Mouse (Mus musculus): Measurements from ENCODE around the gene Isg20.

Gene Isg20

DNA sequence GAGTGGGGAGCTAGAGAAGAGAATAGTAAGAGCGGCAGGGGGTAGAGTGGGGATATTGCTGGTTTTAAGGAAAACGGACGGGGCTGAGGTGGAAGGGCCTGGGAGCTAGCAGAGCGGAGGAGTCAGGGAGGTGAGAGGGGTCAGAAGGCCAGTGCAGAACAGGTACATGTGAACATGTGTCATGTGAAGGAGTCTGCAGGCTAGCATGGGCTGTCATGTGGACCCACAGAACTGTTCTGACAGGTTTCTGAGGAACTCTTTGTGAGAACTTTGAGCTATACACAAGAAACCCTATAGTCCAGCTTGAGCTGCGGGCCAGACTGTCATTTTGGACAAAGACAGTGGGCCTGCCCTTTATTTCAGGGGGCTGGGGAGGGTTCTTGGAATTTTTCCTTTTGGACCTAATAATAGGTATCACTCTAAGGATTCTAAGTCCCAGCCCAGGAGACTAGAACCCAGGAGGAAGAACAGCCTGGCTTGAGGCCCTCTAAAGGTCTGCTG is at the start of gene Isg20:
Gene Isg20 (plus strand): TSS at position 451 of the 501 bp plus-strand sequence.
- no peak for DNase-seq (ENCODE audit: low spot score)

DNA sequence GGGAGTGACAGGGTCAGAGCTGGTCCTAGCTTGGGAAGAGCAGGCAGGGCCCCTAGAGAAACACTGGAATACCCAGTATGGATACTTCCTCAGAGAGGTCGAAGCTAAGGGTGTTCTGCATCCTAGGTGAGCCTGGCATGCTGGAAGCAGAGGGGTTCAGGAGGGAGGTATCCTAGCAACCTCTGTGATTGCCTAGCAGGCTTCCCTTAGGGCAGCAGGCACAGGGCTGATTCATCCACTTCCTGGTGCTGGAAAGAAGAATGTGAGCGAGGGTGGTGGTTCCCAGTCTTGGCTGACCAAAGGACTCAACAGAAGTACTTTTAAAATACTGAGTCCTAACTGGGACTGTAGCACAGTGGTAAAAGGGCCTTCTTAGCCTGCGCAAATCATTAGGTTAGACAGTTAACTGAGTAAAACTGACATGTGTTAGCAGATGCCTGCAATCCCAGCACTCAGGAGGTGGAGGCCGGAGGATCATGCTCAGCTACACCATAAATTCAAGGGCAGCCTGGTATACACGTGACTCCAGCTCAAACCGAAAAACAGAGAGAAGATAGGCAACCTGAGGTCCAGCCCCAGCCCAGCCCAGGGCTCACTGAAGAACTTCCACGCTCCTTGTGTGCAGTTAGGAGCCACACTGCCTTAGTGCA is 49.3 kb upstream of the Isg20 start:
- no peak for DNase-seq (ENCODE audit: low spot score)

DNA sequence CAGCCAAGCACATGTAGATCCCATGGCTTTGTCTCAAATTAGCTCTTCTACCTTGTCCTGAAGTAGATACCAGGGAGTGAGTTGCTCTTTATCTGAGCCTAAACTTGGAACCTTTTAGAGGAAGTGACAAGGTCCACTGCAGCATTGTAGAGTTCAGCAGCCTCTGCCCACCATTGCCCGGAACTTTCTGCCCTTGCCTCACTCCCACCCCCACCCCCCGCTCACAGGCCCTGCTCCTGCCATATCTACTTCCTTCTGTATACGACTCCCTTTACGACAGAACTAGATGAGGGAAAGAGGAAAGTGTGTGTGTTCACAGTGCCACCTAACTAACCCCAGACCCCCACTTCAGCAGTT is 48.8 kb upstream of the Isg20 start:
- no peak for DNase-seq (ENCODE audit: low spot score)

DNA sequence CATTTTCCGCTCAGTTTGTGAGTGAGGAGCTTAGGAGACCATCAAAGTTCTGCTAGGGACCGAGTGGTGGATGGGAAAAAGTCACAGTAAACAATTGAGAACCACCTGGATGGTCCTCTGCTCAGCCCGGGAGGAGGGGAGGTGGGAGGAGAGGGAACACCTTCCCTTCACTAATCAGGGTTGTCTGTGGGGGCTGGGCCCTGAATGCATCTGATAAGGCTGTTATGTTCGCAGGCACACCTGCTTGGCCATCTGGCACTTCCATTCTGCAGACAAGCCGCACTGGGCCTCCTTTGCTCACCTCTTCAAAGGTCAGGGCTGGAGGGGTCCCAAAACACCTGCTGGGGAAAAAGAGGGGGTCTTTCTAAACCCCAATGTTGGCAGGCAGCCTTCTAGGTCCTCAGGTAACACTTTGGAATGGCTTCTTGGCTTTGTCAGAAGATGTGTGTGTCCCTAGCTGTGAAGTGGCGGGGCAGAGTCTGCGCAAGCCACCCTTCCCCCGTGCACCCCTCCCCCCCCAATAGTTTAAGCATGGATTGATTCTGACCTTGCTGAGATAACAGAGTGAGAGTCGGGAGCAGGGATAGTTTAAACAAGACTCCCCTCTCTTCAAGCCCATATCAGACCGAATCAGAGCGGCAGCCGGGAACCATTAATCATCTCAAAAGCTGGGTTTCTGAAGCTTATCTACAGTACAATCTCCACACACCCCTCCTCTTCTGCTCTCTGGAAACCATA is 47.8 kb upstream of the Isg20 start:
- no peak for DNase-seq (ENCODE audit: low spot score)

DNA sequence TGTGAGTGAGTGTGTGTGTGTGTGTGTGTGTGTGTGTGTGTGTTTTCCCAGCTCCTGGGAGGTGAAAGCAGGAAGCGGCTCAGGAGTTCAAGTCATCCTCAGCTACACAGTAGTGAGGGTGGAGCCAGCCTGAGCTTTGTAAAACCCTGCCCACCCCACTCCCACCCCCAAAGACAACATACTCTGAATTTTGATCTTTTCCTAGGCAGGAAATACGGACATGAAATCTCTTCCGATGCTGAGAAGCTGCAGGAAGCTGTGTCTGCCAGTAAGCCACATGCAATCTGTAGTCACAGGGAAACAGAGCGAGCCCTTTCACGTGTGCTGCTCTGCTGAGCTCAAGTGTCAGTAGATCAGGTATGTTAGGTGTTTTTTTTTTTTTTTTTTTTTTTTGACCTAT is 44.5 kb upstream of the Isg20 start:
- DNase-seq (ENCODE audit: low spot score) = no peak

DNA sequence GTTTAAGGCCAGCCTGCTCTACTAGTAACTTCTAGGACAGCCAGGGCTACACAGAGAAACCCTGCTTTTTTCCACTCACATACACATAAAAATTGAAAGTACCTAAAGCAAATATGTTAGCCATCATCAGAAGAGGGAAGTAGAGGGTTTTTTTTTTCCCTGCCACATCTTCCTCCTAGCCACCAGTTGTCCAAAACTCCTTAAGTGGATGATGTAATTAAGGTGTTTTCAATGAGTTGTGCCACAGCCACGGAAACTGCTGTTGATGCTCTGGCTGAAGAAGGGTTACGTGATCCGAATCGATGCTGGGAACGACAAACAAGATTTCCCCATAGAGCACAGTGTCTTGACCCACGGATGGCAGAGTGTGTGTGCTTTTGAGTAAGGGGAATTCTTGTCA is 40.9 kb upstream of the Isg20 start:
- DNase-seq (ENCODE audit: low spot score) = no peak

DNA sequence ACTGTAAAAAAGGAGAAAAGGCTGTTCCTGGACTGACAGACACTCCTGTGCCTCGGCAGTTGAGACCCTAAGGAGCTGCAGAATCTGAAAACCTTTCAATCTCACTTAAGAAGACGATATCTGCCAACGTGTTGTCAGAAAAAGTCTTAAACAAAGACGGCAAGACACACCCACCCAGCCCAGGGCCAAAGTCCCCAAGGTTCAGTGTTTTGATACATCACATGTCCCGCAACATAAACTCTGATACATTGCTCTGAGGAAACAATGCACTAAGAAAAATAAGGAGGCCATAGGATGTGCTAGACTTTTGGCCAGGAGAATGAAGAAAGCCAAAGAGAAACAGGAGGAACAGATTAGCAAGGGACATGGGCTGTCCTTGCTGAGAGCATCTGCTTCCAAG is 40.4 kb upstream of the Isg20 start:
- no peak for DNase-seq (ENCODE audit: low spot score)

DNA sequence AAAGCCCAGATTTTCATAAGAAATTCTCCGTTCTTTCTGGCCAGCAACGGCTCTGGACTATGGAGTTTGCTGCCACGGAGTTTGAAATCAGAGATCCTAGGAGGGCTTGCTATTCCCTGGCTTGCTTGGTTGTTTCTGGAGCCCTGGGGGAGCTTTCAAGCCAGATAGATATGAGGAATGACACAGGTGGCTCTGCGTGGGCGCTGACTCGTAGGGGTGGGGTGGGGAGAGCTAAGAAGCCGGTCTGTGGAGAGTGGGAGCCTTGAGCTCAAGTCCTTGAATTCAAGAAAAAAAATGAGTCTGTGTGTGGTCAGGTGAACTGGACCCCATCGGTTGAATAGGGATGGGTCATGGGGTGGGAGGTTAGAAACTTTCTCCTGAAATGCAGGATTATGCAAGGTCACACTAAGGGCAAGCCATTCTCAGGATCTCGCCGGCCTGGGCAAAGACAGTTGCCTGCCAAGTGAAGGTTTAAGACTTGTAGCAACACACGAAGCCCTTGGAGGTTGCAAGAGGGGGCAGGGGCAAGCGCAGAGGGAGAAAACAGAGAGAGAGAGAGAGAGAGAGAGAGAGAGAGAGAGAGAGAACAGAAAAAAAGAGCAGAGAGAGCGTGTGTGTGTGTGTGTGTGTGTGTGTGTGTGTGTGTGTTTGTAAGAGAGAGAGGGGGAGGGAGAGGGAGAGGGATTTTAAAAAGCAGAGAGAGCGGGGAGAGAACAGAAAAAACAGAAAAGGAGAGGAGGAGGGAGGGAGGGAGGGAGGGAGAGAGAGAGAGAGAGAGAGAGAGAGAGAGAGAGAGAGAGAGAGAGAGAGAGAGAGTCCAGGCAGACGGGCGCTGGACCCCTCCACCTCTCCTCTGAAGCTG is 31.4 kb upstream of the Isg20 start:
- DNase-seq (ENCODE audit: low spot score) = peak; percentile 44

DNA sequence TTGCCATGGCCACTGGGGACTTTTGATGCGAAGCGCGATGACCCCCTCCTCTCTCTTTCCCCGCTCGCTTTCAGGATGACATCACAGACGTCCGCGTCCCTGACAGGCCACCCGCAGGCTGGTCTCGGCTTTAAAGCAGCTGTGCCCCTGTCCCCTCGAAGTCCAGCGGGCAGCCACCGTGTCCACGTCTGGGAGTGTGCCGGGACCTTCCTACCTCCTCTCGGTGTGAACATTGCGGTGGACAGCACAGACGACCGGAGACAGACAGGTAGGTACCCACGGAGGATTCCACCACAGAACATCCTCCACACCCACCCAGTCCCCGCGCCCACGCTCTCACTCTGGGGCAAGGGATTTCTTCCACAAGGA is 30.8 kb upstream of the Isg20 start:
- DNase-seq (ENCODE audit: low spot score) = peak; percentile 89

DNA sequence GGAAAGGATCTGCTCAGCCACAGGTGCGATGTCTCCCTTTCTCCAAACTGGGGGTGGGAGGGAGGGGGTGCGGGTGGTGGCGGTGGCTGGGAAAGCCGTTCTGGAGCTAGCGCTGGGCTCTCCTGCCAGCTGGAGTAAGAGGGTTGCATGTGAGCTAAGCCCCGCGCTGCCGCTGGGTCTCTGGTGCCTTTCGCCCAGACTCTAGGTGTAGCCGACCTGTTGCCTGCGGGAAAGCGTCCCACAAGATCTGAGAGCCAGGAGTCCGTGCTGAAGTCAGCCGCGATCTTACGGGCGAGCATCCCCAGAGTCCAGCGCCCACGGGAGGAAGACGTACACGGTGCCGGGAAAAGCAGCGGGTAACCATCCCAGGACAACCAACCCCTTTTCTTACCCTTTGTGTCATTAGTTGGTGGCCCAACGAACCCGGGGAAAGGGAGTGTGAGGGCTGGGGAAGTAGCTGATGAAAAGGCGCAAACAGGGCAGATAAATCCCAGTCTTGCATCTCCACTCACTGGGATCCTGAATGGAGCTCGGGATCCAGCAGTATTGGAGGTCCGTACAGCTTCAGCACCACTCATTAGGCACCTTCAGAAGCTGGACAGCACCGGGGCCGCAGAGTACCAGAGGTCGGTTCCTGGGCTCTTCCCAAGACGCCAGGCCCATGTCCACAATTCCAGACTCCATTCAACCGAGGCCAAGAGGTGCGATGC is 30.1 kb upstream of the Isg20 start:
- peak; percentile 49 for DNase-seq (ENCODE audit: low spot score)

DNA sequence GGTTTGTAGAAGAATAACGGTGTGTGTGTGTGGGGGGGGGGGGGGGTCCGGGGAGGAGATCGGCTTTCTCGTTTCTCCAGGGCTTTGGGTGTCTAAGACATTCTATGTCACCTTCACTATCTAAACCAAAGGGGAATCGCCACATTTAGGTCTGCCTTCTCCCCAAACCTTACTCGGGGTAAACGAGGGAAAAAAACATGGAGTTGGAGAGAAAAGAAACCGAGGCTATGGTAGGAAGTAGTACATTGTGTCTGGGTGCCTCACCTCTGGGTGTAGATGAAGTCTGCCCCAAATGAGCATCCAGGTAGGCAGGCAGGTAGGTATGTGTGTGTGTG is 29.5 kb upstream of the Isg20 start:
- DNase-seq (ENCODE audit: low spot score) = no peak

DNA sequence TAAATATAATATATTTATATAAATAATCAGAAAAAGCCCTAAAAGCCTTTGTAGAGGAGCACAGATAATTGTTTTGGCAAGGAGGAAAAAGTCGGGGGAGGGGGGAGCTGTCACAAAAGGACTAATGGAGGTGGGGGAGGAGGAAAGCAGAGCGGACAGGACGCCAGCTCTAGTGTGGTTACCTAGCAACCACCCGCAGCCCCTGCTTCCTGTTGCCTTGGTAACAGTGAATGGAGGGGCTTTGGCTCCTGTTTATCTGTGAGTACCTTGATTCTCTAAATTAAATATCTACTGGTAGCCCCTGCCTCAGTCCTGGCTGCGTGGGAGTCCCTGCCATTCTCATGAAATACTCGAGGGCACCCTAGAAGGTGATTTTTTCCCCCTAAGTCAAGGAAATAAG is 29.1 kb upstream of the Isg20 start:
- peak; percentile 86 for DNase-seq (ENCODE audit: low spot score)

DNA sequence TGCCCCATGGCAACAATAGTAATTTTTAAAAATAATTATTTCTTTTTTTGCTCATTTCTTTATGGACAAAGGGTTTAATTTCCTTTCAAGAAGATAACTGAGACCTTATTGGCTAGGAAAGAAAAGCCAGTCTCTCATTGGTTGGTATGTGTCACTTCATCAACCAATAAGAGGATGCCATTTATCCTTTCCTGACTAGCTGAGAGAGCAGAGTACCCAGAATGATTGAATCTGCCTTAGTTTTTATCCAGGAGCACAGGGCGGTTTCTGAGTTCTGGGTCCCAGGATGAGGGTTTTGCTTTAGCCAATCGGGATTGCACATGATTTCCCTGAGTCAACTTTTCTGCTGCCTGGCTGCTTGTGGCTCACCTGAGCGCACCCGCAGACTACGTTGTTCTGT is 27.8 kb upstream of the Isg20 start:
- peak; percentile 23 for DNase-seq (ENCODE audit: low spot score)

DNA sequence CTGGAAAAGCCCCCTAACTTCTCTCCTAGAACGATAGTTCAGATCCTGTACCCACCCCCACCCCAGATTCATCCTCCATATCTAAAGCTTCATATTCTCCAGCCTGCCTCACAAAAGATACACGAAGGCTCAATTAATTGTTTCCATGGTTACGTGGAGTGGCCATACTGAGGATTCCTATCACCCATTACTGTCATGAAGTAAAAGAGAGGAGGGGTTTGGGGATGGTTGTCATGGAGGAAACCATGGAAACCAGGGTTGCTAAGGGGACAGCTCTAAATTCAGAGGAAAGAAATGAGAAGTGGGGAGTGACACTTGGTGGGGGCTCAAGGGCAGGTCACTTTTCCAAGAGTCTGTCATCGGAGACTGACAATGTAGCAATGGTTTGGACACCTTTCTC is 26.7 kb upstream of the Isg20 start:
- peak; percentile 41 for DNase-seq (ENCODE audit: low spot score)

DNA sequence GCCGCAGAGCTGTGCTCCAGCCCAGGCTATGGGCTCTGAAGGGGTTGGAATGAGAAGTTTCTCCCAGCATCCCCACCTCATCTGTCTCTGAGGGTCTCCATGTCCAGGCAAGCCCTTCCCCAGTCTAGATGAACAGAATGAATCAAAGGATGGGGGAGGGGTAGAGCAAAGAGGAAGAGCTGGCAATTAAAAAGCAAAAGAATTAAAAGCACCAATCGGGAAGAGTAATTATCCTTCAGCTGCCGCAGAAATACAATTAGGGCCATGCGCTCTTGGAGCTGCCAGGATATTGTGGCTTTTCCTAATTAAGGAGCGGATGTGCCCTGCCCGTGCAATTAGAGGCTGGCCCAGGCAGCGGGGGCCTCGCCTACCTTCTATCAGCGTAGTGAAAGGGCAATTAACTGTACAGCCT is 25.8 kb upstream of the Isg20 start:
- DNase-seq (ENCODE audit: low spot score) = peak; percentile 86

DNA sequence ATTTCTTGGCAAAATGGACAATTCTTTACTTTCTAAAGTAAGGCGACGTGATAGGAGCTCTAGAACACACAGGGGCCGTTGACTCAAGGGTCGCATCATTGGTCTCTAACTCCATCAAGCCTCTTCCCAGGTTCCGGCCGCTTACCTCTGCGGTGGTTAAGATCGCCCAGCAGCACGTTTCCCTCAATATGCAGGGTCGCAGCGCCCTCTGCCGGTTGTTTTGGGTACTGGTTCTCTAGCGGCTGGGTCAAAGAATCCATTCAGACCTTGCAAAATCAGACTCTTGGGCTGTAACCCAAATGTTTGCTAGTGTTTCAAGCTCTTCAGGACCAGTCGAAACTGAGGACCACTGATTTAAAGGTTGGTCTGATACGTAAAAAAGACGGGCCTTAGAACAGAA is 22.6 kb upstream of the Isg20 start:
- peak; percentile 95 for DNase-seq (ENCODE audit: low spot score)

DNA sequence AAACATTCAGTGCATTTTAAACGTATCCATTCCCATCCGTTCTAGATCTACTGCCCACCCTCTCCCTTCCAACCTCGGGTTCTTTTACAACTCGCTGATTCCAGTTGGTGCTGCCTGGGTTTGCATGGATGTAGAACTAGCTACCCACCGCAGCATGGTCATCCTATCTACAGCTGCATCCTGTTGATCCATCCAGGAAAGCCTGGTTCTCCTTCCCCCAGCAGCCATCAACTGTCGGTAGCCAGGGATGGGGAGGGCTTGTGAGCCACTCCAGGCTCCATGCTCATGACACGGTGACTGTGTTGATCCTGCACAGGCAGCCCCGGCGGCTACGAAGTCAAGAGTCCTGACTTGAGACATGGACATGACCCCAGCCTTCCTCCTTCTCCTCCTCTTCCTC is 19.3 kb upstream of the Isg20 start:
- no peak for DNase-seq (ENCODE audit: low spot score)

DNA sequence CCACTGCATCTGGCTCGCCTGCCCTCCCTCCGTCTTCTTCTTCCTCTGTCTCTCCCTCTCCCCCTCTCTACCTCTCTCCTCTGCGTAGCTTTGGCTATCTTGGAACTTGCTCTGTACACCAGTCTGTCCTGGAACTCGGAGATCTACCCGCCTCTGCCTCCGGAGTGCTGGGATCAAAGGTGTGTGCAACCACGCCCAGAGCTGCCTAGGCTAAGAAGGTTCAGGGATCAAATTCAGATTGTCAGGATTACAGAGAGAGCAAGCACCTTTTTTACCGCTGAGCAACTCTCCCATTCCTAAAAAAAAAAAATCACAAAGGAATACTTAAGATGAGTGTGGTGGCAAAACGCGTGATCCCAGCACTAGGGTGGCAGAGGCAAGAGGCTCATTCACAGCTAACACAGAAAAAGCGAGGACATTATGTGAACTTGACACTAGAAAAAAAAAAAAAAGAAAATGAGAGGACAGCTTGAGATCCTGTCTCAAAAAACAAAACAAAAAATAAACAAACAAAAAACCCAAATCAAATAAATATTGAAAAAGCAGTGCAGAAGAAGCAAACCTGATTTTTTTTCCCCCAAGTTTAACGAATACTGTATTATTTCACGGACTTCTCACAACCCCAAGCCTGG is 18.1 kb upstream of the Isg20 start:
- no peak for DNase-seq (ENCODE audit: low spot score)

DNA sequence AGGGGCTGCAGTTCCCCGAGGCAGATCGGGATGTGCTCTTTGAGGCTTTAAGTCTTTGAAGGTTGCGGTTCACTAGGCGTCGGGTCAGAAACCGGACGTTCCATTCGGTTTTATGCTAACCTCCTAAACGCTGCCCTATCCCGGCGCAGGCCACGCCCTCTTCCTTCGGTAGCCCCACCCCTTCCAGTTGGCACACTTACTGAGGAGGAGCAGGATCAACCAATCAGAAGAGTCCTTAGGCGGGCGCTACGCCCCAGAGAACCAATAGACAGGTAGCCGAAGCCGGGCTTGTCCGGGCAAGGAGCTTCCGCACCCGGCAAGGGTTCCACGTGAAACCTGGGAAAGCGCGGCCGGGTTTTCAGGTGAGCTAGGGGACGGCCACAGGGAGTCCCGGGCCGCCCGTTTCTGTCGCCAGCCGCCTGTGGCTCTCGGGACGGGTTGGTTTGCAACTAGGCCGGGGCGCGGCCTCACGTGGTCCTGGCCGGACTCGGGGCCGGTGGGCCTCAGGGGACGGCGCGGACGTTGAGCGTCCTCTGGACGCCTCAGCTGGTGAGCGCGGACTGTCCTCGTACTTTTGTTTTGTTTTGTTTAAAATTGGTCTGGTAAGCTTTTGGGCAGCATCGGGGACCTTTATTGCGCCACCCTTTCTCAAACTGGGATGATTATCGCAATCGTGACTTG is 17.4 kb upstream of the Isg20 start, which contains the start of gene Aen:
Gene Aen (plus strand): TSS at position 202 of the 681 bp plus-strand sequence.
- DNase-seq (ENCODE audit: low spot score) = peak; percentile 99

DNA sequence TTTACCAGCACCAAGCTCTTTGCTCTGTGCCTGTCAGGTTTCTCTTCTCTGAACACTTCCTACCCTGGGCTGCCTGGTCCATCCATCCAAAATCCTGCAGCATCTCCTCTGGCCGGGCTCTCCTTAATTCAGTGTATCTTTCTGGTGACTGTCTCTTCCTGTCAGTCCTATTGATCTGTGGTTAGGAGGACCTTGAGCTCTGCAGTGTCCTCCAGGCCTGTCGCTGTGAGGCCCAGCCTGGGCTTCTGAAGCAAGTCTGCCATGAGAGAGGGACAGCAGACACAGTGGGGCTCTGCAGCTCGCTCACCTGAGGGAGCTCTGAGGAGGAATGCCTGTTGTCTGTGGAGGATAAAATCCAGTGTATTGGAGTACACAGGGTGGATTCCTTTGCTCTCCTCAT is 15.7 kb upstream of the Isg20 start:
- DNase-seq (ENCODE audit: low spot score) = no peak

DNA sequence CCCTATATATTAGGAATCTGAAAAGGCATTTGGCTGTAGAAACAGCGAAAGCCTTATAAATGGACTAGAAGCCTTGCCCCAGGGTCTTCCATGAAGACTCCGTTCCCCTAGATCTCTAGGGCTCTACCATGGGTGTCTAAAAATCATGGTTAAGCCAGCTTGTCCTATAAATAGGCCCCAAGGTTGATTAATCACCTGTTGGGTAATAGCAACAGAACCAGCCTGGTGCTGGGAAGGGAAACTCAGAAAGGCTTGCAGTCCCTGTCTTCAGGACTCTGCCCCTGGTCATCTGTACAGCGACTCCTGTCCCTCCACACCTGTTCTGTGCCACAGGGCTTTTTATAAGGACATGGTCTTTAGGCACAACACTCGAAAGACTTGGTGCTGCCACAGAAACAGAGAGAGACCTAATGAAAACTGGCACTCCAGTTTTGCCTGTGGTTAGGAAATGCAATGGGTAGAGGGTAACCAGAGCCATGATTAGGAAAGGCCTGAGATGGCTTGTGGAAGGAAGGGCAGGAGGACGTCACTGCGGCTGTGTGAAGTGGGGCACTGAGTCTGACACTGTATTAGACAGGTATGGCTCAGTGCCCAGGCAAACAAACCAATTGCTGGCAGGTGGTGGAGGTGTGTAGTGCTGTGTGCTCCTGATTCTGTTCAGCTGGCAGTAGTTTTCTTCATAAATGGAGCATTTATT is 9.9 kb upstream of the Isg20 start:
- DNase-seq (ENCODE audit: low spot score) = no peak

Data from retina, embryonic 14.5 days (tissue).